Mouse (Mus musculus) bone marrow macrophage, adult 2 months (primary cell): Measurements from ENCODE around the gene Mthfd2.

Experiments
- CTCF ChIP-seq: IDR thresholded peaks from 2 replicates; pipeline ENCODE4 v1.5.1; 2012; ENCODE audit warnings: low read depth, mild to moderate bottlenecking, low read length, moderate library complexity
- POLR2A ChIP-seq: IDR thresholded peaks from 2 replicates; pipeline ENCODE4 v1.6.1; 2012; ENCODE audit warnings: mild to moderate bottlenecking, low read depth, low read length, borderline replicate concordance

DNA sequence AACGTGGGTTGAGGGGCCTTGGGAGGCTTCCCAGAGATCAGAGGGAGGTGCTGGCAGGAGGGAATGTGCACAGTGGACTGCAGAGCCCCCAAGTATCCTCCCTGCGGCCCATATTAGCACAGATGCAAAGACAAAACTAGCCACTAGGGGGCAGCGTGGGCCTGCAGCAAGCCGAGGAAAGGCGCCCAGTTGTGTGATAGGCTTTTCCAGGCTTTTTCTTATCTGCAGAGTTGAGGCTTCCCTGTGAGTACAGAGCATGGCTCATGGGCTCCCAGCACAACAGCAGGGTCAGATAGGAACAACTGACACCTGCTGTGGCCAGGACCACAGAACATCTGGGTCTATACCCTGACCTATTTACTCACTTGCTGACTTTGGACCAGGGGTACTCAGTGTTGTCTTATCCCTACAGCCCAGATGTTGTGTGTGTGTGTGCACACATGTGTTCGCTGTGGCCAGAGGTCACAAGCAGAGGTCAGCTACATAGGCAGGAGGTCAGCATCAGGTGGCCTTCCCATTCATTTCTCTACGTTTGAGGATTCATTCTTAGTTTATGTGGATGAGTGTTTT is 30.9 kb upstream of the Mthfd2 start:
- TF ChIP-seq CTCF (peak; percentile 81), POLR2A (no peak)
